Mouse (Mus musculus): ENCODE data around the gene Rsbn1l.

DNA sequence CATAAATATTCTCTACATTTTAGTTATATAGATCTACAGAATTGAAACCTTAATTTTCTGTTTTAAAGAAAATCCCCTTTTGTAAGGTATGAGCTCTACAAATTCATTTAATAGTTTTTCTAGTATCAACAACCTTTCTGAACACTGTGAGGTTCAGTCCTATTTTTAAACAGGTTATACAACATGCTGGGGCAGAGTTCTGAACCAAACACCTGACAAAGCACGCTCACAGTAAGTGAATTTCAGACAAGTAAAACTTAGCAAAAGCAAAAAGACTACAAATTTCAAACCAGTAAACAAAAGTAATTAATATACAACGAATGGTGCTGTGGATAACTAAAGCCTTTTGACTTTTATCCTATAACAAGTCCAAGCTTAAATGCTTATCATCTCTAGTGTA lies 97.8 kb downstream of the Rsbn1l start:
- TF ChIP-seq CTCF (conservative IDR thresholded peaks at IDR 0.05; ENCODE audit: low read length) (no peak), NANOG (IDR thresholded peaks at IDR 0.05; ENCODE audit: borderline replicate concordance, low read length) (no peak)
